Mouse (Mus musculus) activated CD4-positive, CD25-positive, alpha-beta regulatory T cell, adult 4 months (primary cell): ENCODE data around the gene Nxph4. TPM values are rescaled to one million over a fixed set of nuclear protein-coding genes. Genes with fewer than 3 reads are reported as not detected.

Experiments
- ATAC-seq: one replicate; pipeline ENCODE4 v1.8.0; 2017
- polyA plus RNA-seq, 2 experiments: library from polyadenylated mRNA; unstranded; fragments of 100-300 nt; shearing (Covaris generic); gene quantifications; one replicate each; pipeline ENCODE4 v1.2.1; 2017

Gene Nxph4
- polyA plus RNA-seq, 2 experiments from 2014 or later: not detected

GRCm38 (mm10) chr10:127480833-127481813 is 53.2 kb downstream of the Nxph4 start:
- ATAC-seq: no peak

GRCm38 (mm10) chr10:127479131-127479530 is 55.2 kb downstream of the Nxph4 start:
- ATAC-seq: no peak

- ATAC-seq: no peak
These were observed 57.1 kb downstream of the Nxph4 start for GRCm38 (mm10) chr10:127477301-127477700.

GRCm38 (mm10) chr10:127476541-127476940 is 57.8 kb downstream of the Nxph4 start:
- ATAC-seq: no peak

Other genes starting within 250 kb of the Nxph4 start
- gene Mbd6, start 245.5 kb downstream of the Nxph4 start, polyA plus RNA-seq: 10 to 100 TPM in 1 of 2 experiments, 1 to 10 TPM in 1; 4.0 to 10.6 TPM
- gene Mars, start 222.8 kb downstream of the Nxph4 start, polyA plus RNA-seq: 10 to 100 TPM; 21.6 to 21.9 TPM
- 100 to 1,000 TPM; 125 TPM for gene Arhgap9, start 212.6 kb downstream of the Nxph4 start, polyA plus RNA-seq
- under 1 TPM; 0.15 to 0.75 TPM for gene Gli1, start 192.6 kb downstream of the Nxph4 start, polyA plus RNA-seq
- gene Inhbe, start 180.1 kb downstream of the Nxph4 start, polyA plus RNA-seq: under 1 TPM in 1 of 2 experiments, not detected in 1; 0.07 TPM
- not detected for gene Inhbc, start 164.1 kb downstream of the Nxph4 start, polyA plus RNA-seq
- 10 to 100 TPM; 14.4 to 15.0 TPM for gene R3hdm2, start 154.2 kb downstream of the Nxph4 start, polyA plus RNA-seq
- gene Stac3, start 32.9 kb downstream of the Nxph4 start, polyA plus RNA-seq: under 1 TPM in 1 of 2 experiments, not detected in 1; 0.92 TPM
- gene Ndufa4l2, start 19.6 kb downstream of the Nxph4 start, polyA plus RNA-seq: not detected
- 10 to 100 TPM; 34.2 to 50.7 TPM for gene Shmt2, start 12.1 kb downstream of the Nxph4 start, polyA plus RNA-seq
- under 1 TPM in 1 of 2 experiments, not detected in 1; 0.57 TPM for gene Lrp1, start 86.6 kb upstream of the Nxph4 start, polyA plus RNA-seq
- 100 to 1,000 TPM; 119 to 157 TPM for gene Stat6, start 108.4 kb upstream of the Nxph4 start, polyA plus RNA-seq
- gene Nemp1, start 132.3 kb upstream of the Nxph4 start, polyA plus RNA-seq: 1 to 10 TPM; 4.7 to 5.8 TPM
- 10 to 100 TPM in 1 of 2 experiments, 1 to 10 TPM in 1; 7.4 to 10.2 TPM for gene Nab2, start 134.0 kb upstream of the Nxph4 start, polyA plus RNA-seq
- gene Myo1a, start 170.6 kb upstream of the Nxph4 start, polyA plus RNA-seq: not detected
- not detected for gene Tac2, start 189.9 kb upstream of the Nxph4 start, polyA plus RNA-seq
- gene Zbtb39, start 205.0 kb upstream of the Nxph4 start, polyA plus RNA-seq: under 1 TPM; 0.36 to 0.45 TPM
- gene Gpr182, start 217.2 kb upstream of the Nxph4 start, polyA plus RNA-seq: under 1 TPM; 0.15 to 0.22 TPM
- under 1 TPM in 1 of 2 experiments, not detected in 1; 0.13 TPM for gene Rdh1, start 225.2 kb upstream of the Nxph4 start, polyA plus RNA-seq
- under 1 TPM in 1 of 2 experiments, not detected in 1; 0.31 TPM for gene Rdh16f1, start 225.2 kb upstream of the Nxph4 start, polyA plus RNA-seq
- gene Rdh9, start 241.8 kb upstream of the Nxph4 start, polyA plus RNA-seq: under 1 TPM in 1 of 2 experiments, not detected in 1; 0.13 TPM